Mouse (Mus musculus): Measurements from ENCODE around the gene Pxdn.

Pxdn gene

GRCm38 (mm10) chr12:30027721-30028340 is 90.4 kb downstream of the Pxdn start:
- DNase-seq: no peak

- no peak for DNase-seq
Observed at GRCm38 (mm10) chr12:30029111-30029510, 91.7 kb downstream of the Pxdn start.

- no peak for DNase-seq
Observed at GRCm38 (mm10) chr12:30030571-30030970, 93.2 kb downstream of the Pxdn start.

GRCm38 (mm10) chr12:30034681-30035080 is 97.3 kb downstream of the Pxdn start:
- no peak for DNase-seq

GRCm38 (mm10) chr12:30035406-30035805 is 98.0 kb downstream of the Pxdn start:
- no peak for DNase-seq

- DNase-seq: no peak
Observed at GRCm38 (mm10) chr12:30035841-30036568, 98.6 kb downstream of the Pxdn start.

GRCm38 (mm10) chr12:30036569-30037055 is 99.2 kb downstream of the Pxdn start:
- no peak for DNase-seq

GRCm38 (mm10) chr12:30039565-30039964 is 102.2 kb downstream of the Pxdn start:
- DNase-seq: peak; percentile 54

GRCm38 (mm10) chr12:30040150-30040549 is 102.7 kb downstream of the Pxdn start:
- peak; percentile 55 for DNase-seq

- no peak for DNase-seq
Observed at GRCm38 (mm10) chr12:30048848-30049247, 111.4 kb downstream of the Pxdn start.

GRCm38 (mm10) chr12:30049818-30050217 is 112.4 kb downstream of the Pxdn start:
- no peak for DNase-seq

- peak; percentile 52 for DNase-seq
Observed at GRCm38 (mm10) chr12:30050235-30050634, 112.8 kb downstream of the Pxdn start.

- no peak for DNase-seq
Observed at GRCm38 (mm10) chr12:30054761-30055540, 117.5 kb downstream of the Pxdn start.

- DNase-seq: no peak
Observed at GRCm38 (mm10) chr12:30058044-30058443, 120.6 kb downstream of the Pxdn start.

GRCm38 (mm10) chr12:30061503-30062117 is 124.2 kb downstream of the Pxdn start:
- DNase-seq: no peak

- DNase-seq: no peak
Observed at GRCm38 (mm10) chr12:30062118-30062505, 124.7 kb downstream of the Pxdn start.
